Mouse (Mus musculus): ENCODE measurements around the gene Ythdf2.

GRCm38 (mm10) chr4:132245643-132246042, 33.5 kb upstream of the Ythdf2 start:
- TF ChIP-seq CTCF (IDR thresholded peaks at IDR 0.05; ENCODE audit: insufficient read depth, low read length): no peak
- TF ChIP-seq POLR2A (IDR thresholded peaks at IDR 0.05; ENCODE audit: borderline replicate concordance, extremely low read depth, low read depth, low read length): no peak
